16 mouse cellular contexts compared by ENCODE assay signal in the genomic region with DNA sequence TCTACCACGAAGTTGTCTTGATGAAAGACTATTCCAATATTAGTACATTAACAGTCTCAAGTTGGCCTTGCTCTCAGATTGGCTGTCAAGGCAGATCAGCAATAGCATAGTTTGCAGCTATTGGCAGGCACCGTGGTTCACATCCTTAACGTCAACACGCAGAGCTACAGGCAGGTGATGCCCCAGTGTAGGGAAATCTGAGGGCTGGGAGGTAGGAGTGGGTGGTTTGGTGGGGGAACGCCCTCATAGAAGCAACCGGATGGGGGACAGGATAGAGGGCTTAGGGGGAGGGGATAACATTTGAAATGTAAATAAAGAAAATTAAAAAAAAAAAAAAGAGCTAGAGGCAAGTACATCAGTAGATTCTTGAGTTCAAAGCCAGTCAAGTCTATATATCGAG.
"Had no signal": no experiment of that assay in that cellular context is flagged by ENCODE, and none has a peak within 500 bp of the region (broad histone marks: within the 10 kb centered on the region; RNA-seq: fewer than 3 reads in every experiment).

No protein-coding gene starts in this region.

- H3K4me3 ChIP-seq: liver, embryonic 13.5 days; midbrain, embryonic 15.5 days; neural tube, embryonic 12.5 days; neural tube, embryonic 15.5 days; stomach, embryonic 15.5 days had no signal

- H3K27ac ChIP-seq: liver, embryonic 13.5 days; midbrain, embryonic 15.5 days; neural tube, embryonic 12.5 days; neural tube, embryonic 15.5 days; stomach, embryonic 15.5 days had no signal

- DNase-seq: kidney, adult 9 months; kidney, postnatal 14 days; kidney, postnatal 4 days; layer of hippocampus, adult 9-11 months; liver, embryonic 13.5 days; lung, adult 2 months; lung, postnatal 14 days; lung, postnatal 4 days; right cerebral cortex, postnatal 25 days; spleen, adult 18-20 months; thymus, postnatal 36 days had no signal

- H3K27me3 ChIP-seq: liver, embryonic 13.5 days; midbrain, embryonic 15.5 days; neural tube, embryonic 12.5 days; neural tube, embryonic 15.5 days; stomach, embryonic 15.5 days had no signal

- ATAC-seq: midbrain, embryonic 15.5 days had no signal

- H3K4me2 ChIP-seq: liver, embryonic 13.5 days; midbrain, embryonic 11.5 days; midbrain, embryonic 15.5 days; neural tube, embryonic 12.5 days; neural tube, embryonic 15.5 days; stomach, embryonic 15.5 days had no signal

- H3K4me1 ChIP-seq: liver, embryonic 13.5 days; midbrain, embryonic 15.5 days; neural tube, embryonic 12.5 days; neural tube, embryonic 15.5 days; stomach, embryonic 15.5 days had no signal

- H3K9me3 ChIP-seq: liver, embryonic 13.5 days; midbrain, embryonic 15.5 days; neural tube, embryonic 12.5 days; neural tube, embryonic 15.5 days; stomach, embryonic 15.5 days had no signal

- H3K9ac ChIP-seq: liver, embryonic 13.5 days; midbrain, embryonic 15.5 days; neural tube, embryonic 12.5 days; neural tube, embryonic 15.5 days; stomach, embryonic 15.5 days had no signal
